Mouse (Mus musculus) activated CD4-positive, CD25-positive, alpha-beta regulatory T cell, adult 9 weeks (primary cell): Measurements from ENCODE around the gene Gm8206. TPM values are rescaled to one million over a fixed set of nuclear protein-coding genes. Genes with fewer than 3 reads are reported as not detected.

Experiments
- polyA plus RNA-seq: library from polyadenylated mRNA; unstranded; fragments of 100-300 nt; shearing (Covaris generic); gene quantifications from one replicate; pipeline ENCODE4 v1.2.1, GENCODE M21; 2017

The Gm8206 gene
- polyA plus RNA-seq = 5.2 TPM

DNA sequence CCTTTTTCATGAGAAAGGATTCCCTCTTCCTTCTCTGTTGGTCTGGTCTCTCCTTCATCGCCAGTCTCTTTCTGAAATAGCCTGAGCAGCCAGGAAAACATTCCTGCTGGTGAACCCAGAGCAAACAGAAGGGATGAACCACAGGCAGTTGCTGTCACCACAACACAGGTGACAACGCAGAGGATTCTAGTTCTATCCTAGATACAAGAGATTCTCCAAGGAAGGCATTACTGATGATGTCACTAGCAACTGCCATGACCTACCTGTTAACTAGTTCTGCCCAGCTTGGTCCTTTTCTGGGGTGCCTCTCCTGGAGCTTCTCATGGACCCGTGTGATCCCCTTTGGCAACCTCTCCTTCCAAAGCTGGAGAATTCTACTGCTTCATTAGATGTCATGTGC, at the start of gene Gm8206:
Gm8206 (minus strand) TSS at position 101 of the 400 bp plus-strand sequence.

DNA sequence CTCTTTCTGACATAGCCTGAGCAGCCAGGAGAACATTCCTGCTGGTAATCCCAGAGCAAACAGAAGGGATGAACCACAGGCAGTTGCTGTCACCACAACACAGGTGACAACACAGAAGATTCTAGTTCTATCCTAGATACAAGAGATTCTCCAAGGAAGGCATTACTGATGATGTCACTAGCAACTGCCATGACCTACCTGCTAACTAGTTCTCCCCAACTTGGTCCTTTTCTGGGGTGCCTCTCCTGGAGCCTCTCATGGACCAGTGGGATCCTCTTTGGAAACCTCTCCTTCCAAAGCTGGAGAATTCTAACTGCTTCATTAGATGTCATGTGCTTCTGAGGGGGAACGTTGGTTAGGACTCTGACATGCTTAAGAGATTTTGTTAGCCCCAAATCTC, 32.0 kb upstream of the Gm8206 start, which contains the start of gene Gm3476:
Gm3476 (minus strand) TSS at position 101 of the 400 bp plus-strand sequence.

DNA sequence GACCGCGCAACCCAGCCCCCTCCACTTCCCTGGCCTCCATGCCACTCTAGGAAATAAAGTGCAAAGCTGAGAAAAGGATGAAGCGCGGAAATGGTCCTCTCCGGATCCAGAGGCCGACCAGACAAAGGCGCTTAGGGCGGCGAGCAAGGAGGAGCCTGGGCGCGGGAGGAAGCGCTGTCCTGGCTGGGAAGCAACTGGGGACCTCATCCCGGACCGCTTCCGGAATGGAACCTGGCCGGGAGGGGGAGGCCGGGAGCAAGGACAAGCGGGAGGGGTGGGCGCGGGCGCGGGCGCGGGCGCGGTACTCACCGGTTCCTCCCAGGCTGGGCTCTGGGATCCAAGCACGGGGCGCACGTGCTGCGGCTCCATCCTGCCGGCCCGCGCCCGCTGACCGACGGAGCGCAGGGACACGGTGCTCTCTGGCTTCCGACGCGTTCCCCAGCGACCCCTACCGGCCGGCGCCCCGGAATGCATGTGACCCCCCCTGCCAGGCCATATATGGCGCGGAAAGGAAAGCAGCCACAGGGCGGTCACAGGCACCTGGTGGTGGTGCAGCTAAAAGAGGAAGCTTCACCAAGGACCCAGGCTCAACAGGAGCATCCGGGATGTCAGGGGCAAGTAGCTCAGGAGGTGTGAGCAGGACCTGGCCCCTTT, 14.7 kb upstream of the Gm8206 start, which contains the start of gene Gm3468:
Gm3468 (minus strand) TSS at position 394 of the 654 bp plus-strand sequence.

DNA sequence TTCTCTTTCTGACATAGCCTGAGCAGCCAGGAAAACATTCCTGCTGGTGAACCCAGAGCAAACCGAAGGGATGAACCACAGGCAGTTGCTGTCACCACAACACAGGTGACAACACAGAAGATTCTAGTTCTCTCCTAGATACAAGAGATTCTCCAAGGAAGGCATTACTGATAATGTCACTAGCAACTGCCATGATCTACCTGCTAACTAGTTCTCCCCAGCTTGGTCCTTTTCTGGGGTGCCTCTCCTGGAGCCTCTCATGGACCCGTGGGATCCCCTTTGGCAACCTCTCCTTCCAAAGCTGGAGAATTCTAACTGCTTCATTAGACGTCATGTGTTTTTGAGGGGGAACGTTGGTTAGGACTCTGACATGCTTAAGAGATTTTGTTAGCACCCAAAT, 35.6 kb downstream of the Gm8206 start, which contains the start of gene Gm6337:
Gm6337 (minus strand) TSS at position 101 of the 400 bp plus-strand sequence.

DNA sequence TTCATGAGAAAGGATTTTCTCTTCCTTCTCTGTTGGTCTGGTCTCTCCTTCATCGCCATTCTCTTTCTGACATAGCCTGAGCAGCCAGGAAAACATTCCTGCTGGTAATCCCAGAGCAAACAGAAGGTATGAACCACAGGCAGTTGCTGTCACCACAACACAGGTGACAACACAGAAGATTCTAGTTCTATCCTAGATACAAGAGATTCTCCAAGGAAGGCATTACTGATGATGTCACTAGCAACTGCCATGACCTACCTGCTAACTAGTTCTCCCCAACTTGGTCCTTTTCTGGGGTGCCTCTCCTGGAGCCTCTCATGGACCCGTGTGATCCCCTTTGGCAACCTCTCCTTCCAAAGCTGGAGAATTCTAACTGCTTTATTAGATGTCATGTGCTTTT, 114.7 kb downstream of the Gm8206 start, which contains the start of gene Gm3453:
Gm3453 (minus strand) TSS at position 101 of the 400 bp plus-strand sequence.

Other genes starting within 250 kb of the Gm8206 start
- gene Gm8237, start 213.6 kb downstream of the Gm8206 start, polyA plus RNA-seq = 1.8 TPM
- 3.6 TPM for gene Gm3248, start 132.2 kb downstream of the Gm8206 start, polyA plus RNA-seq
- gene Gm3453, start 114.8 kb downstream of the Gm8206 start, polyA plus RNA-seq = not detected
- 0.26 TPM for gene Gm6337, start 35.7 kb downstream of the Gm8206 start, polyA plus RNA-seq
- 9.5 TPM for gene Gm3468, start 14.7 kb upstream of the Gm8206 start, polyA plus RNA-seq
- gene Gm3476, start 31.9 kb upstream of the Gm8206 start, polyA plus RNA-seq = not detected
- not detected for gene Gm21560, start 125.3 kb upstream of the Gm8206 start, polyA plus RNA-seq
- gene Gm3411, start 193.3 kb upstream of the Gm8206 start, polyA plus RNA-seq = 3.0 TPM
- gene Gm21103, start 210.9 kb upstream of the Gm8206 start, polyA plus RNA-seq = not detected
- not detected for gene Gm3618, start 249.7 kb upstream of the Gm8206 start, polyA plus RNA-seq